Mouse (Mus musculus): ENCODE measurements around the gene Popdc2.

The Popdc2 gene

GRCm38 (mm10) chr16:38406708-38407107, 44.7 kb downstream of the Popdc2 start:
- DNase-seq: no peak

GRCm38 (mm10) chr16:38407584-38407983, 45.6 kb downstream of the Popdc2 start:
- DNase-seq: no peak

- no peak for DNase-seq
These were observed 46.4 kb downstream of the Popdc2 start for GRCm38 (mm10) chr16:38408416-38408815.

- no peak for DNase-seq
These were observed 52.9 kb downstream of the Popdc2 start for GRCm38 (mm10) chr16:38414953-38415352.

DNA sequence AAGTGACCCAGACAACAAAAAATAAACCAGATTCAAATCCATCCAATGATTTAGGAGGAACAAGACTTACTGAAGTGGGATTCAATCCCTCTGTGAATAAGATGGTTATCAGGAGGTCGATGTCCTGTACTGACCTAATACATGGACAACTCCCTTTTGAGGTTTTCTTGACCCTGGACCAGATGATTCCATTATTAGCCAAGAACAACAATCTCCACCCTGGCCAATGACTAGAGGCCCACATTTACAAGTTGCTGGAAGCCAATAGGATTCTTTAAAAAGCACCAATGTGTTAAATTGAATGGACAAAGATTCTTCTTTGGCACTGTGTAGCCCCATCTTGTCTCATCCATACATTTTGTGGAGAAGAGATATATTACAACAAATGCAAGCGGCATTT, 63.4 kb downstream of the Popdc2 start:
- no peak for DNase-seq

- no peak for DNase-seq
These were observed 63.8 kb downstream of the Popdc2 start for GRCm38 (mm10) chr16:38425799-38426198.

Measured in cerebellum, adult 11-12 months (tissue).